Mouse (Mus musculus) hindbrain, embryonic 14.5 days (tissue): ENCODE measurements around the gene Ampd1. TPM values are rescaled to one million over a fixed set of nuclear protein-coding genes. Genes with fewer than 3 reads are reported as not detected.
A peak's percentile ranks its signal among the peaks of the same experiment; 100 is the strongest.
"Not testable (repeated sequence)": the region's sequence is repeated elsewhere in the genome, so short reads cannot be mapped to it uniquely, and the experiment has no call there.

Experiments used
- ATAC-seq: fragments of 200-750 bp; cut with Nextera tagmentation; 2 replicates; pipeline ENCODE4 v1.8.0; 2017; ENCODE audit warnings: moderate number of reproducible peaks, mild to moderate bottlenecking, moderate TSS enrichment, moderate library complexity; ENCODE audit not compliant: low FRiP score
- DNase-seq: peaks from one replicate; pipeline ENCODE4 v3.0.0-alpha.2; 2015; ENCODE audit warnings: low spot score
- H3K27ac ChIP-seq: fragments of 300-500 bp; sonication (generic); 2 replicates; pipeline ENCODE4 v1.5.1; 2014; ENCODE audit warnings: mild to moderate bottlenecking, moderate library complexity
- H3K27me3 ChIP-seq: fragments of 300-500 bp; sonication (generic); 2 replicates; pipeline ENCODE4 v1.6.1; 2014; ENCODE audit warnings: mild to moderate bottlenecking, low read length, mixed read lengths; ENCODE audit not compliant: control insufficient read depth, insufficient read depth
- H3K36me3 ChIP-seq: fragments of 300-500 bp; sonication (generic); replicated peaks from 2 replicates; pipeline ENCODE4 v1.6.1; 2014; ENCODE audit not compliant: control insufficient read depth, insufficient read depth
- H3K4me1 ChIP-seq: fragments of 300-500 bp; sonication (generic); replicated peaks from 2 replicates; pipeline ENCODE4 v1.6.1; 2014; ENCODE audit warnings: antibody characterized with exemption, low read length, mixed read lengths; ENCODE audit not compliant: control insufficient read depth, insufficient read depth
- H3K4me2 ChIP-seq: fragments of 300-500 bp; sonication (generic); replicated peaks from 2 replicates; pipeline ENCODE4 v1.6.1; 2014; ENCODE audit warnings: mild to moderate bottlenecking, moderate library complexity
- H3K4me3 ChIP-seq: fragments of 300-500 bp; sonication (generic); replicated peaks from 2 replicates; pipeline ENCODE4 v1.5.1; 2014; ENCODE audit warnings: mild to moderate bottlenecking, low read length
- H3K9ac ChIP-seq: fragments of 300-500 bp; sonication (generic); 2 replicates; pipeline ENCODE4 v1.6.1; 2014
- H3K9me3 ChIP-seq: fragments of 300-500 bp; sonication (generic); 2 replicates; pipeline ENCODE4 v1.6.1; 2016; ENCODE audit warnings: low read length; ENCODE audit not compliant: control insufficient read depth
- WGBS: fragments of 180-500 bp; shearing (Covaris S2); extraction: QIAGEN DNeasy Blood & Tissue Kit; methylation state at CpG from one replicate; pipeline ENCODE4 v1.1.7; 2014; 5-methylcytosine and 5-hydroxymethylcytosine counted together
- polyA plus RNA-seq: library from polyadenylated mRNA; unstranded; fragments of >200 nt; fragmentation: Nextera tagmentation; extraction: Ambion mirVana; gene quantifications from 2 replicates; pipeline ENCODE4 v1.2.1, GENCODE M21; 2014

The Ampd1 gene
- polyA plus RNA-seq, 1 experiment from 2014 or later = not detected

DNA sequence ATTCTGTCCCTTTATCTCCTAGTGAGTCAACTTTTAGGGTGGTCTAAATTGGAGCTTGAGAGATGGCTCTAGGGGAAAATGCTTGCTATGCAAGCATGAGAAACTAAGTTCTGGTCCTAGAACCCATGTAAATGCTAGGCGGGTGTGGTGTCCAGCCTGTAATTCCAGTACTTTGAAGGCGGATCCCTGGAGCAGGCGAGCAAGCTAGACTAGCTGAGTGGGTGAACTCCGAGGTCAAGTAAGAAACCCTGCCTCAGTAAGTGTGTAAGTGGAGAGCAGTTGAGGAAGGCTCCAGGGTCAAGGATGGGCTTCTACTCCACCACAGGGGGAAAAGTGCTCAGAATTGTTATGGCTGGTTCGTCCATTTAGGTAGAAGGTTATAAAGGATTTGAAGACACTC is 53.9 kb downstream of the Ampd1 start:
- no peak overlapping the region for H3K27ac ChIP-seq
- no peaks in the 10 kb centered on the region for H3K36me3 ChIP-seq
- DNase-seq = no peak
- no peak overlapping the region for H3K4me3 ChIP-seq
- 0 out of 2 replicates have a peak, but pooled peaks cover 7% of the 10 kb centered on the region for H3K27me3 ChIP-seq
- 69% methylated on average over 5 of the region's 5 CpGs for WGBS
- no peak overlapping the region for H3K4me2 ChIP-seq
- H3K9me3 ChIP-seq = no peaks in the 10 kb centered on the region
- no peaks in the 10 kb centered on the region; the same call in 1 of the 2 replicates for H3K4me1 ChIP-seq
- H3K9ac ChIP-seq = no peak overlapping the region
- ATAC-seq = no peak

DNA sequence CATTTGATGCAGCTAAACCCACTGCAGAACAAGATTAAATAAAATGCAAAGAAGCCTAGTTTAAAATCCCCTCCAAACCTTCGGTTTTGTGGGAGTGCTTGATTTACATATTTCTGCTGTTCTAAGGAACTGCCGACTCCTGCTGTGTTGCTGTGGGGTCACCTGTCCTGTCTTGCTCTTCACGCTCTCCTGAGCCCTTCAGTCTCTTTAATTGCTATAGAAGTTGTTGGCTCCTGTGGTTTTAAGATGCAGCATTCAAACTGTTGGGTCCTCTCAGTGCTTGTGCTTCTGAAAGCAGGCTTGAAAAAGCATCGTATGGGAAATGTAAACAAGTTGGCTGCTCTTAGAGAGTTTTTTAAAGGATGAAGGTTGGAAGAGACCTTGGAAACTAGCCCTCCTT is 54.4 kb downstream of the Ampd1 start:
- 41% methylated on average over 4 of the region's 4 CpGs for WGBS
- H3K4me3 ChIP-seq = no peak overlapping the region
- ATAC-seq (no peak), DNase-seq (no peak)
- 0 out of 2 replicates have a peak, but pooled peaks cover 7% of the 10 kb centered on the region for H3K27me3 ChIP-seq
- H3K36me3 ChIP-seq = no peaks in the 10 kb centered on the region
- H3K9ac ChIP-seq = no peak overlapping the region
- no peaks in the 10 kb centered on the region; the same call in 1 of the 2 replicates for H3K4me1 ChIP-seq
- H3K27ac ChIP-seq = no peak overlapping the region
- H3K9me3 ChIP-seq = no peaks in the 10 kb centered on the region
- H3K4me2 ChIP-seq = no peak overlapping the region

DNA sequence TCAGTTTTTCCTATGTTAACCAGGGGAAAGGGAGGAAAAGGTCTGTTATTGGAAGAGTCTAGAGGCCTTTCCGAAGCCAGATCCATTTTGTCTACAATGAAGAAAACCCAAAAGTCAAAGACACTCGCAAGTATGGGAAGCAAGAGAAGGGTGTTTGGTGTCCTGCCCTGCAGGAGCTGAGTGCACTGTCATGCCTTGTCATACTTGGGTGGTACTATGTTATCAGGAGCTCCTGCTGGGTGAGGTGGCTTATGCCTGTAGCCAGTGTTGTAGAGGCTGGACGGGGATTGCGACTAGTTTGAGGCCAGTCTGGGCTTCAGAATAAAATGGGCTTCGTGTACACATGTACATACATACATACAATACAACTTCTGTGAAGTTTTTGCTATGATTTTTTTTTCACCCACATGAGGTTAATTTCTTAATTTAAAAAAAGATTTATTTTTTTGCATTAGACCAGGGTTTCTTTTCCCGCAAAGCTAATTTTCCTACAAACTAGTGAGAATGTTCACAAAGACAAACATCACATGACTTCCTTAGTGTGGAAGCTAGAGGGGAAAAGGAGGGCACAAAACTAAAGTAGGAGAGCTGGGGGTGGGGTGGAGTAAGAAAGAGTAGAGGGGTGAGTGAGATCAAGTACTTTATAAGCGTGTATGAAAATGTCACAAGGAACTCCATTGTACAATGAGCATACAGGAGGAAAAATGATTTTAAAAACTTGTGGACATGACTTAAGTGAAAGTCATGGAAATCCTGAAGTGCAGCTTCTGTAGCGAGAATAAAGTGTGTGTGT is 55.7 kb downstream of the Ampd1 start:
- no peaks in the 10 kb centered on the region for H3K36me3 ChIP-seq
- ATAC-seq (no peak), DNase-seq (no peak)
- H3K27ac ChIP-seq = no peak overlapping the region
- no peak overlapping the region for H3K4me3 ChIP-seq
- 87% methylated on average over 8 of the region's 8 CpGs for WGBS
- no peaks in the 10 kb centered on the region for H3K9me3 ChIP-seq
- no peak overlapping the region for H3K4me2 ChIP-seq
- 0 out of 2 replicates have a peak, but pooled peaks cover 7% of the 10 kb centered on the region for H3K27me3 ChIP-seq
- H3K9ac ChIP-seq = no peak overlapping the region
- no peaks in the 10 kb centered on the region; the same call in 1 of the 2 replicates for H3K4me1 ChIP-seq

DNA sequence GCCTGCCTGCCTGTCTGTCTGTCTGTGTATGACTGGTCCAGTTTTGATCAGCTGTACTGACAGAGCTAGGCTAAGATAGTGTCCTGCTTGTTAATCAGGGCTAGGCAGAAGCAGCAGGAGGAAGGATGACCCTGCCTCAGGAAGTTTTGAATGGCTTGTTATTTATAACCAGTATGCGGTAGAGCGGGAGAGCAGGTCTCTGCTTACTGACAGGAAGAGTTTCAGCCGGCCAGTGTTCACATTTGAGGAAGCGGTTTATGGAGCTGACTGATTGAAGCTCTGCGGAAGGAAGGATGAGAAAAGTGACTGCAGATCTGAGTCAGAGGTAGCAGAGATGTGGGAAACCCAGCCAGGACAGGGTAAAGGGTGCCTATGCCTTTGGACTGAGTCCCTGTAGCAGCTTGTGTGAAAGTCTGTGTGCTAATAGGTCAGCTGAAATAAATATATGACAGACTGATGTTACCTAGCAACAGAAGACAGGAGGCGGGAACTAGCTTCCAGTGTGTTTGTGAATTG is 56.5 kb downstream of the Ampd1 start:
- Histone ChIP-seq H3K4me1 (no peaks in the 10 kb centered on the region; the same call in 1 of the 2 replicates), H3K27ac (no peak overlapping the region; the same call in 1 of the 2 replicates)
- ATAC-seq = no peak

DNA sequence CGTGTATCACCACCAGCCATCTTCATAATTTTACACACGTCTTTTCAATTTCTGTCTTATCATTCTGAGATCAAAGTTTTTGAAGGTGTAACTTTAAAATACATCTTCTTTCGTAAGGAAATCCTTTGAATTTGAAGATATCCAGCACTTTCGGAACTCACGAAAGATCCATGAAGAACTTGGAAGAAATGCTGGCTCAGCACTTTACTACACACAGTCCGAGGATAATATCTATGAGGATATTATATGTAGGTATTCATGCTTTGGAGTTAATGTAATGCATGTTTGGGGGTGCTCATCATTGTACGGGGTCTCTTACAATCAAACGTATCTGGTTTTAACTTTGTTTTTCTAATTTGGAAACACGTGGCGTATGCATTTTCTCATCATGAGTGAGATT is 59.3 kb downstream of the Ampd1 start:
- Histone ChIP-seq H3K27me3 (0 out of 2 replicates have a peak, but pooled peaks cover 7% of the 10 kb centered on the region), H3K4me3 (no peak overlapping the region), H3K27ac (no peak overlapping the region), H3K9ac (no peak overlapping the region), H3K9me3 (no peaks in the 10 kb centered on the region), H3K4me2 (no peak overlapping the region), H3K36me3 (no peaks in the 10 kb centered on the region), H3K4me1 (no peaks in the 10 kb centered on the region; the same call in 1 of the 2 replicates)
- 93% methylated on average over 10 of the region's 10 CpGs for WGBS
- no peak for DNase-seq
- no peak for ATAC-seq

More for the DNA sequence above, 56.5 kb downstream of the Ampd1 start:
- DNase-seq = peak; percentile 28
- Histone ChIP-seq H3K36me3 (no peaks in the 10 kb centered on the region), H3K9ac (no peak overlapping the region), H3K4me2 (no peak overlapping the region), H3K4me3 (no peak overlapping the region), H3K9me3 (no peaks in the 10 kb centered on the region), H3K27me3 (0 out of 2 replicates have a peak, but pooled peaks cover 7% of the 10 kb centered on the region)
- 37% methylated on average over 6 of the region's 6 CpGs for WGBS

DNA sequence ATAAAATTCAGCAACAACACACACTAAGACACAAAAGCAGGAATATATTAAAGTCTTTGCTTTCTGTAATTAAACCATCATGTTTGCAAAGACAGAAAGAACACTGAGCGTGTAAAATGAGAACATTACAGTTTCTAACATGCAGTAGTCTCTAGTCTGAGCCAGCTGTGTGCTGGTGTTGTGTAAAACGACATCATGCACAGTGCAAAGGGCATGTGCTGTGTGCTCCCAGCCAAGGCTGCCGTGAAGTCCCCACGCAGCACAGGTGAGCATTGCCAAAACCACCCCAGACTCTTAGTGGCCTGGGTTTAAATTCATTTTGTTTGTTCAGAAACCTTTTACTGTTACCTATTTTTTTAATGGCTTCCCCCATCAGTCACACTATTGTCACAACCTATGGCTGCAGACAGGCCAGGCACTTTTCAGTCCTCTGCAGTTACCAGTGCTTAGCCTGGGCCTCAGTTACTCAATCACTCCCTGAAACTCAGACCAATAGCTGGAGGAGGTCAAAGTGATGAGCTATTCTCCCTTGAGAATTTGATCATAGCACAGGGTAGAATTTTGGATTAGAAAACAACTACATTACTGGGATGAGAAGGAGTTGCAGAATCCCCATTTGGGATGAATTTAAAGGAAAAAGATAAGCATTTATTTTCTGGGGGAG is 62.7 kb downstream of the Ampd1 start:
- Histone ChIP-seq H3K4me2 (no peak overlapping the region), H3K9ac (no peak overlapping the region), H3K4me1 (no peaks in the 10 kb centered on the region), H3K4me3 (no peak overlapping the region), H3K36me3 (no peaks in the 10 kb centered on the region), H3K9me3 (no peaks in the 10 kb centered on the region), H3K27ac (no peak overlapping the region), H3K27me3 (no peaks in the 10 kb centered on the region)
- no peak for ATAC-seq
- DNase-seq = no peak
- 94% methylated on average over 4 of the region's 4 CpGs for WGBS

DNA sequence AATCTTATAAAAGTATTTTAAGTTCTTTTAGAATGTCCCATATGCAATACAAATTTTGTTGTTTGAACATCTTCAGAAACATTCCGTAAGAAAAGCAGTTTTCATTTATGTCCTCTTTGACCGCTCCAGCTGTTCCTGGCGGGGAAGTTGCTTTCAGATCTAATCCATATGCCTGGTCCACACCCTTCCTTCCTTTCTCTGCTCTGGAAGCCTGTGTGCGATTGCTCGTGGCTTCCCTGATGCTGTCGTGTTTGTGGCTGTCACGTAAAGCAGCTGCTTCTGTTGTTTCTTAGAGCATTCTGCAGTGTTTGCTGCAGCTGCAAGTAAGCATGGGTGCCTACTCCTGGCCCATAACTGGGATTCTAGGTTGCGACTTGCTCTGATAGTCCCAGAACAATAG is 65.2 kb downstream of the Ampd1 start:
- H3K4me1 ChIP-seq = no peaks in the 10 kb centered on the region
- H3K9me3 ChIP-seq = no peaks in the 10 kb centered on the region
- H3K4me2 ChIP-seq = no peak overlapping the region
- H3K27me3 ChIP-seq = no peaks in the 10 kb centered on the region
- ATAC-seq (no peak), DNase-seq (no peak)
- H3K36me3 ChIP-seq = no peaks in the 10 kb centered on the region
- WGBS = 81% methylated on average over 8 of the region's 8 CpGs
- no peak overlapping the region for H3K9ac ChIP-seq
- H3K27ac ChIP-seq = no peak overlapping the region
- H3K4me3 ChIP-seq = no peak overlapping the region

DNA sequence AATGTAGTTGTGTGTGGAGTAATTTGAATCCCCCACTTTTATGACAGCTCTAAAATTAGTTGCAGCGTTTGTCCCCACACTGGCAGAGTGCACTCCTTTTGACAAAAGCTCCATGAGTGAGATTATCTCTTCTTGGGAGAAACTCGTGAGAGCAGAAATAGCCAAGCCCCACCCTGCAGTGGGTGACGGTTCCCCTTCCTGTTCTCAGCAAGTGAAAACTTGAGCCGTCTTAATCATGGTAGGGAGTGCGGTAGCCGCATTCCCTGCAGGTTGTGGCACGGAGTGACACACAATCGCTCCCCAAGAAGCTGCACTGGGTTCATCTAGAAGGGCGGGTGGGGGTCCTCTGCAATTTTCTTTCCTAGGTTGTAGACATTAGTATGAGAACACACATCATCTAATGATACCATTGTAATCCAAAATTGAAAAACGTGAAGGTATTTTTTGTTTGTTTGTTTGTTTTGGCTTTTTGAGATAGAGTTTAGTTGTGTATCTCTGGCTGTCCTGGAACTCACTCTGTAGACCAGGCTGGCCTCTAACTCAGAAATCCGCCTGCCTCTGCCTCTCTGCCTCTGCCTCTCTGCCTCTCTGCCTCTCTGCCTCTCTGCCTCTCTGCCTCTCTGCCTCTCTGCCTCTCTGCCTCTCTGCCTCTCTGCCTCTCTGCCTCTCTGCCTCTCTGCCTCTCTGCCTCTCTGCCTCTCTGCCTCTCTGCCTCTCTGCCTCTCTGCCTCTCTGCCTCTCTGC is 66.5 kb downstream of the Ampd1 start:
- not testable (repeated sequence) for H3K27ac ChIP-seq, H3K9ac ChIP-seq, H3K36me3 ChIP-seq, ATAC-seq, DNase-seq, H3K4me2 ChIP-seq, H3K9me3 ChIP-seq, H3K4me1 ChIP-seq, H3K27me3 ChIP-seq, H3K4me3 ChIP-seq
- 74% methylated on average over 11 of the region's 11 CpGs for WGBS

DNA sequence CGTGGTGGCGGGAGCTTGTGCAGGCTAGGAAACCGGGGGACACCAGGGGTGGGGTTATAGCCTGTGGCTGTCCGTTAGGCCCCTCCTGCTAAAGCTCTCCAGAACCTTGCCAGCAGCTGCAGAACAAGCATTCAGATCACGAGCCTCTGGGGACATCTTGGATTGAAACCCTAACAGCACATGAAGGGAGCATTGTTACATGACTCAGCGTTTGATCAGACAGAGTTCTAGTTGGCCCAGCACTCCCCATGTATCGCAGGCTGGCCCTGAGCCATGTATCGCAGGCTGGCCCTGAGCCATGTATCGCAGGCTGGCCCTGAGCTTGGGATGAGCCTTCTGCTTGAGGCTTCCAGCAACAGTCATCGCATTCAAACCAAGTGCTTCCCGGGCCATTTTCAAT is 67.5 kb downstream of the Ampd1 start:
- Histone ChIP-seq H3K36me3 (no peaks in the 10 kb centered on the region), H3K9me3 (no peaks in the 10 kb centered on the region), H3K9ac (no peak overlapping the region), H3K4me3 (no peak overlapping the region), H3K4me2 (no peak overlapping the region), H3K27me3 (no peaks in the 10 kb centered on the region), H3K27ac (no peak overlapping the region), H3K4me1 (no peaks in the 10 kb centered on the region)
- DNase-seq (no peak), ATAC-seq (no peak)
- 84% methylated on average over 11 of the region's 11 CpGs for WGBS
